Mouse (Mus musculus): ENCODE results near the gene Olfr1199.

The Olfr1199 gene

DNA sequence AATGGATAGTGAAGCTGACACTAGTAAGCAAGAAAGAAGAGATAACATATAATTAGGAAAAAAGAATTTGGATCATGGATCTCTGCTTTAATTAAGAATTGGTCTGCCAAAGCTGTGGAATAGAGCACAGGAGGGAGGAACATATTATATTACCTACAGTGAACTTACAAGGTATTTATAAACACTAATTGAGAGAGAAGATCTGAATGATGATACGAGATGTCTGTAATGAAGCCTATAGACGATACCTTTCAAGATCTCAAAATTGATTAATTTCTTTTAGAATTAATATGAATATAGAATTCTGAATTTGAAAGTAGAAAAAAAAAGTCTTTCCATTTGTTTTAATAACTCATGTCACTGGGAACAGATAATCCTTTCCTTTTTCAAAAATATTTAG is at the start of gene Olfr1199:
Gene Olfr1199 (minus strand): TSS at position 101 of the 400 bp plus-strand sequence.
- DNase-seq (ENCODE audit: low spot score) = no peak

DNA sequence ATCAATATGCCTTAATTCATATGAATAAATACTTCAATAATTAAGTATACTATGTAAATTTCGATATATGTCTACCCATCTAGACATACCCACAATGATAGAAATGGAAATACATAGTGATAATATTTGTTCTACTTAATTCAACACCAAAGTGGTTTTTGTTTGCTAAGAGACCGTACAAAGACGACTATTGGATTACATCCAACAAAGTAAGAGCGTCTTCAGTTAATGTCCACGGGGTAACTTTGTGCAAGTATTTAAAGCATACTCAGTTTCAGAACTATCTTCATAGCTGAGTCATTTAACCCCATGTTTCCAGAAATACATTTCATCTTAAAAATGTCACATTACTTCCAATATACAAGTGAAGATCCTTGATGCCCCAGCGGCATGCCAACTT is 32.5 kb upstream of the Olfr1199 start, which contains the start of gene Olfr1201:
Gene Olfr1201 (plus strand): TSS at position 301 of the 400 bp plus-strand sequence.
- no peak for DNase-seq (ENCODE audit: low spot score)

GRCm38 (mm10) chr2:88770388-88770787 is 10.1 kb upstream of the Olfr1199 start, which contains the start of gene Olfr1200:
TSS of gene Olfr1200 (minus strand) at chr2:88770488.
- no peak for DNase-seq (ENCODE audit: low spot score)

- no peak for DNase-seq (ENCODE audit: low spot score)
Observed at GRCm38 (mm10) chr2:88751270-88751669, 9.0 kb downstream of the Olfr1199 start, which contains the start of gene Olfr1198. TSS of gene Olfr1198 (minus strand) at chr2:88751370.

GRCm38 (mm10) chr2:88743379-88743778 is 16.9 kb downstream of the Olfr1199 start:
- no peak for DNase-seq (ENCODE audit: low spot score)

GRCm38 (mm10) chr2:88732266-88732665 is 28.0 kb downstream of the Olfr1199 start, which contains the start of gene Olfr1197:
TSS of gene Olfr1197 (minus strand) at chr2:88732366.
- DNase-seq (ENCODE audit: low spot score) = no peak

DNA sequence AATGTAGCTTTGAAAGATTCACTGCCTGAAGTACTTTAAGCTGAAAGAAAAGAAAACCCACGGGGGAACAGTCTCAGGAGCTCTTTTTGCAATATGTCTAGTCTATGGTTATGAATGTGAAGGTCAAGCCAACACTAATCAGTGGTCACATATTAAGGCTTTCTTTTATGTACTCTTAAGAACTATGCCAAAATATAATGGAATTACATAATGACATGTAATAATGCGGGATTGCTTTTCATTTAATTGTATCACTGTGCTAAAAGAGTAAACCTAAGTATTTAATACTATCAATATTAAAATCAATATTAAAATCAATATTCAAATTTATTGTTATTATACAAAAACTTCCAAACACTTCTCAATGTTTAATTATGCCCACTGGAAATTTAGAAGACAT is 55.8 kb downstream of the Olfr1199 start, which contains the start of gene Olfr1196:
Gene Olfr1196 (minus strand): TSS at position 101 of the 400 bp plus-strand sequence.
- DNase-seq (ENCODE audit: low spot score) = no peak

All from lung, postnatal 25 days (tissue).